Mouse (Mus musculus) cerebellum, adult 2 months (tissue): Measurements from ENCODE around the gene Aacs.
A peak's percentile ranks its signal among the peaks of the same experiment; 100 is the strongest.

Experiments used
- CTCF ChIP-seq: fragments of 200-500 bp; IDR thresholded peaks from 2 replicates; pipeline ENCODE4 v1.5.1; 2011; ENCODE audit warnings: low read depth, mild to moderate bottlenecking, control low read depth, low read length, moderate library complexity, borderline replicate concordance; ENCODE audit not compliant: insufficient read depth
- POLR2A ChIP-seq: fragments of 200-500 bp; IDR thresholded peaks from 2 replicates; pipeline ENCODE4 v1.6.1; 2011; ENCODE audit warnings: low read length, control low read depth, borderline replicate concordance; ENCODE audit not compliant: insufficient read depth

GRCm38 (mm10) chr5:125488116-125488455, 12.5 kb downstream of the Aacs start:
- TF ChIP-seq POLR2A (no peak), CTCF (peak; percentile 26; the same call in 1 of the 2 replicates)
